Mouse (Mus musculus) retina, adult 2 months (tissue): ENCODE results near the gene Gm16223.

ENCODE experiments used
- DNase-seq: peaks from one replicate; pipeline ENCODE4 v3.0.0-alpha.2; 2012; ENCODE audit warnings: low read depth, low spot score

The Gm16223 gene

GRCm38 (mm10) chr5:42212353-42212752, 144.6 kb downstream of the Gm16223 start:
- DNase-seq = no peak

- DNase-seq = no peak
Measured at GRCm38 (mm10) chr5:42224840-42225239, 157.1 kb downstream of the Gm16223 start.

- no peak for DNase-seq
Measured at GRCm38 (mm10) chr5:42228631-42229030, 160.9 kb downstream of the Gm16223 start.

GRCm38 (mm10) chr5:42239291-42239690, 171.5 kb downstream of the Gm16223 start:
- no peak for DNase-seq

- DNase-seq = no peak
Measured at GRCm38 (mm10) chr5:42239806-42240205, 172.0 kb downstream of the Gm16223 start.

GRCm38 (mm10) chr5:42250376-42250775, 182.6 kb downstream of the Gm16223 start:
- DNase-seq = no peak
